Mouse (Mus musculus) B cell, adult (primary cell): ENCODE results near the gene Col10a1. TPM values are rescaled to one million over a fixed set of nuclear protein-coding genes. Genes with fewer than 3 reads are reported as not detected.

Experiments used
- total RNA-seq: library from RNA; stranded (reverse); gene quantifications from 4 replicates; pipeline ENCODE4 v1.2.4, GENCODE M21; 2023; ENCODE audit not compliant: inconsistent age

Gene Col10a1
- total RNA-seq, result not detected in 4 replicates

DNA sequence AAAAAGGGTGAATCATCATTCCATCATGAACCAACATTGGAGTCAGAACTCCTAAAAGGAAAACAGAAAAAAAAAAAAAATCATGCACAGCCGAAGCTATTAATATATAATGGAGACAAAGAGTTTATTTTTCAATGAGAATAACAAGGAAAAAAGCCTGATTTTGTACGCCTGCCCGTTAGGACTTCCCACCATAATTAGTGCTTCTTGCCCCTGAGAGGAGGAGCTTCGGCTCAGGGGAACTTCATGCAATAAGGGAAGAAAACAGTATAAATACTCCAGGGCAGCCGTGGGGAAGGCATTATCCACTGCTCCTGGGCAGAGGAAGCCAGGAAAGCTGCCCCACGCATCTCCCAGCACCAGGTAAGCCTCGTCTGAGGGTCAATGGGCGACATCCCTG lies at the start of gene Col10a1:
Gene Col10a1, plus strand, starts transcription at position 301 of the 400 bp plus-strand sequence.

DNA sequence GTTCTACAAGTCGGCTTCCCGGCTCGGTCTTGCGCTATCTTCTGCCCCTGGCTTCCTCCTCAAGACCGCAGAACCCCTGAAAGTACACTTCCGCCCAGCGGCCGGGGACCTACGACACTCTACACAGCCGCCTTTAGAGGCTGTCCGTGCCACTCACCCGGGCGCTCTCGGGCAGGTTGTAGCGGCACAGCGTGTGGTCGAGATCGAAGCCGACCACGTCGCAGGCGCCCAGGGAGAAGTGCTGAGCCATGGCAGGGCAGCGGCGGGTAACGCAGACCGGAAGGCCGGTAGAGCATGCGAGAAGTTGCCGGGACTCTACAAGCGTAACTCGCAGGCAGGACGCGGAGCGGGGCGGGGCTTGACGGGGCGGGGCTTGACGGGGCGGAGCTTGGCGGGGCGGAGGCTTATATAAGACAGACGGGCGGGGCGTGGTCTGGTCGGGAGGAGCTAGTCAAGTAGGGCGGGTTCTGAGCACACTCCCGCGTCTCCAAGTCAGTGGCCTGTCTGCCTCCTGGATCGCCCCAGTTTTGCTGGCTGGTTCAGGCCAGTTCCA lies 28.5 kb downstream of the Col10a1 start, which contains the start of gene Nt5dc1:
Gene Nt5dc1, minus strand, starts transcription at position 349 of the 553 bp plus-strand sequence.

Other genes starting within 250 kb of the Col10a1 start
- 2.4 to 5.8 TPM (median 3.8 TPM) in 4 replicates for gene Dse, start 182.3 kb upstream of the Col10a1 start, total RNA-seq
- 89.3 to 95.8 TPM (median 90.2 TPM) in 4 replicates for gene Tspyl1, start 107.8 kb upstream of the Col10a1 start, total RNA-seq
- 5.9 to 8.9 TPM (median 6.7 TPM) in 4 replicates for gene Tspyl4, start 92.5 kb upstream of the Col10a1 start, total RNA-seq
- 31.2 to 38.5 TPM (median 38.0 TPM) in 4 replicates for gene Nt5dc1, start 28.6 kb downstream of the Col10a1 start, total RNA-seq
- not detected in 4 replicates for gene Frk, start 93.4 kb downstream of the Col10a1 start, total RNA-seq